Mouse (Mus musculus) erythroblast, embryonic 14.5 days (primary cell): Measurements from ENCODE around the gene Ipcef1. TPM values are rescaled to one million over a fixed set of nuclear protein-coding genes. Genes with fewer than 3 reads are reported as not detected.

Experiments
- H3K27me3 ChIP-seq: 2 replicates; pipeline ENCODE4 v1.6.1; 2012; ENCODE audit warnings: inconsistent platforms; ENCODE audit not compliant: control insufficient read depth
- H3K36me3 ChIP-seq: 2 replicates; pipeline ENCODE4 v1.6.1; 2012; ENCODE audit warnings: mild to moderate bottlenecking, inconsistent platforms; ENCODE audit not compliant: control insufficient read depth
- H3K4me1 ChIP-seq: 2 replicates; pipeline ENCODE4 v1.6.1; 2012; ENCODE audit warnings: inconsistent platforms; ENCODE audit not compliant: control insufficient read depth
- H3K4me3 ChIP-seq: replicated peaks from 2 replicates; pipeline ENCODE3; 2012; ENCODE audit warnings: moderate library complexity, mild to moderate bottlenecking, inconsistent platforms
- H3K9me3 ChIP-seq: 2 replicates; pipeline ENCODE4 v1.6.1; 2012; ENCODE audit warnings: low read length, inconsistent platforms, mixed read lengths; ENCODE audit not compliant: control insufficient read depth
- GATA1 ChIP-seq: IDR thresholded peaks from 2 replicates; pipeline ENCODE4 v1.6.1; 2012; ENCODE audit warnings: low read length, inconsistent platforms, mixed read lengths
- TAL1 ChIP-seq: IDR thresholded peaks from 3 replicates; pipeline ENCODE4 v1.6.1; 2012; ENCODE audit warnings: low read length, inconsistent platforms, mixed read lengths
- polyA plus RNA-seq: library from polyadenylated mRNA; stranded (reverse); fragments of >175 nt; gene quantifications from 2 replicates; pipeline ENCODE4 v1.2.3, GENCODE M21; 2012

Ipcef1 gene
- polyA plus RNA-seq, 1 experiment: 0.01 TPM

- Histone ChIP-seq H3K4me3 (no peak overlapping the region), H3K4me1 (no peaks in the 10 kb centered on the region), H3K27me3 (no peaks in the 10 kb centered on the region), H3K9me3 (0 out of 2 replicates have a peak, but pooled peaks cover 2% of the 10 kb centered on the region), H3K36me3 (no peaks in the 10 kb centered on the region)
- TF ChIP-seq TAL1 (no peak), GATA1 (no peak)
These were observed 66.0 kb downstream of the Ipcef1 start for GRCm38 (mm10) chr10:6986246-6986645.

- H3K4me1 ChIP-seq: no peaks in the 10 kb centered on the region
- H3K36me3 ChIP-seq: no peaks in the 10 kb centered on the region
- H3K4me3 ChIP-seq: no peak overlapping the region
- no peaks in the 10 kb centered on the region for H3K9me3 ChIP-seq
- no peaks in the 10 kb centered on the region for H3K27me3 ChIP-seq
- no peak for TF ChIP-seq TAL1
- no peak for TF ChIP-seq GATA1
These were observed 68.8 kb downstream of the Ipcef1 start for GRCm38 (mm10) chr10:6983431-6983830.

DNA sequence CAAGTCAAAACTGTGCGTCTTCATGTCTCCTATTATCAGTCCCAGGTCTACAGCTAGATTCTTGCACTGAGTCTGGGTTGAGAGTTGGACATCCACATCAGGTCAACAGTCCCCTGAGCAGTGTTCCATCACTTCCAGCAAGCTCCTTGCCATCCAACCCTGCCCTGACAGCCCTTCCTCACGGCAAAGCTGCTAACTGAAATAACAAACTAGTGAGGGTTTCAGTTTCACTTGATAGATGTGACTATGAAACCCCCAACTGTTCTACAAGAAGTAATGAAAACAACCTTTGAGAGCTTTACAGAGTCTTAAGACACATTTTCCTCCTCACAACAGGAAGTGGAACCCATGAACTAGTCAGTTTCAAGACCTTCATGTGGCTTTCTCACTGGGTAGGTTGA, 69.5 kb downstream of the Ipcef1 start:
- H3K27me3 ChIP-seq: no peaks in the 10 kb centered on the region
- no peaks in the 10 kb centered on the region for H3K9me3 ChIP-seq
- H3K4me3 ChIP-seq: no peak overlapping the region
- no peaks in the 10 kb centered on the region for H3K36me3 ChIP-seq
- no peaks in the 10 kb centered on the region for H3K4me1 ChIP-seq
- TF ChIP-seq GATA1 (no peak), TAL1 (no peak)

DNA sequence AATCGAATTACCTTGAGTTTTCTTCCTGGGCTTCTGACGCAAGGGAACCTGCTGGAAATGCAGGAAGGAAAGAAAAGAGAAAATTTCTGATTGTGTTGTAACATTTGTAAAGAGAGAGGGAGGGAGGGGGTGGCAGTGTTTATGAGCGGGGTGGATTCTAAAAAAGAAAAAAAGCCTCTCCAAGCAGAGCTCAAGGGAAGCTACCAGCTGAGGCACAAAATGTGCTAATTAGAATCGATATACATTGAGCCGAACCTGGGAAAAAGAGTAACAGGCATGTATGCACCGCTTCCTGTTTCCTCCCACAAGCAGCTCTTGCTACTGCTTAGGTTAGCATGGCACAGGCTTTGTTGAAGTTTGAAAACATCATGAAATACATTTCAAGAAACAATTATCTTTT, 72.0 kb downstream of the Ipcef1 start:
- Histone ChIP-seq H3K36me3 (no peaks in the 10 kb centered on the region), H3K27me3 (no peaks in the 10 kb centered on the region), H3K9me3 (no peaks in the 10 kb centered on the region), H3K4me1 (no peaks in the 10 kb centered on the region), H3K4me3 (no peak overlapping the region)
- TF ChIP-seq GATA1 (no peak), TAL1 (no peak)

DNA sequence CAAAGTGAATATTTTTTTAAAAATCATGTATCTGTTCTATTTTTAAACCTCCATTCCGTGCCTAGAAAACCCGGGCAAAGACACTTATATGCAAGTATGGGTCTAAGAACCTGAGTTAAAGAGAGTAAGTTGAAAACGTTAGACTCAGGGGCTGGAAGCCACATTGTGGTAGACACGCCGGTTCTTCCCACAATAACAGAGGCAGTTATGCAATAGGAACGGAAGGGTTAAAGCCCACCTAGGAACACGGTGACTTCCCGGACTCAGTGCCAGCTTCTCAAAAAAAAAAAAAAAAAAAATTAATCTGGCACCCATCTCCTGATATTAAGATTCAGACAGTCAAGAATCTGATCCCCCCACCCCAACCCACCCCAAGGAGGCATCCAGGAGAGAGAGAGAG, 72.5 kb downstream of the Ipcef1 start:
- TF ChIP-seq TAL1 (no peak), GATA1 (no peak)
- H3K36me3 ChIP-seq: no peaks in the 10 kb centered on the region
- no peaks in the 10 kb centered on the region for H3K4me1 ChIP-seq
- H3K27me3 ChIP-seq: no peaks in the 10 kb centered on the region
- H3K9me3 ChIP-seq: no peaks in the 10 kb centered on the region
- H3K4me3 ChIP-seq: no peak overlapping the region

DNA sequence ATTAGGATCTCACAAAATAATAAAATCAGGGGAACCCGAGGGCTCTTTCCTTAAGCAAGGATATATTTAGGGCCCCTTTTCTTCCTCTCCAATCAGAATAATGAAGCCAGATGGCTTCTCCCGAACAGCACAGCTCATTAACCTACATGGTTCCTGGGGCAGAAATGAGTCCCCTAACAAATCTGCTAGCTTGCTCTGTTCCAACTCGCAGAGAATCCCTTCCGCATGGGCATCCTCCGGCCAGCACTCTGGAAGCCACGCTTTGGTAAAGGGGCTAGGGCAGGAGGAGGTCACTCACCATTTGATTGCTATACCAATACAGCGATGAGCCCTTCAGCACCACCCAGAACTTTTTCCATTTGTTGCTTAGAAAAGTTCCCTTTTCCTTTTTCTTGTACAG, 73.1 kb downstream of the Ipcef1 start:
- no peaks in the 10 kb centered on the region for H3K27me3 ChIP-seq
- H3K9me3 ChIP-seq: no peaks in the 10 kb centered on the region
- no peaks in the 10 kb centered on the region for H3K4me1 ChIP-seq
- no peaks in the 10 kb centered on the region for H3K36me3 ChIP-seq
- H3K4me3 ChIP-seq: no peak overlapping the region
- TF ChIP-seq GATA1 (no peak), TAL1 (no peak)

DNA sequence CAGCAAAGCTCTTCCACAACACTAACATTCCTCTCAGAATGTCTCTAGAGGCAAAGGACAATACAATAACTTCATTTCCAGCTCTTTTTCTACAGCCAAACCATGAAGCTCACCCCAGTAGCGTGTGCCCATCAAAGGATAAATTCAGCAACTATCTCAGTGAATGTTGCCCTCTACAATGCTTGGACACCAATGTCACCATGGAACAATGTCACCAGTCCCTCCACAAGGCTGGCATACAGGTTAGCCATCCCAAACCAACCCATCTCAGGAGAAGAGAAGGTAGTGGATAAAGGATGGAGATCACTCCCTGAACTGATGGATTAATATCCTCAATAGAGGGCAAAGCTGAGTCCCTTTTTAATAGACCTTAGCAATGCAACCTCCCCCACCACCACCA, 73.5 kb downstream of the Ipcef1 start:
- H3K36me3 ChIP-seq: no peaks in the 10 kb centered on the region
- no peaks in the 10 kb centered on the region for H3K4me1 ChIP-seq
- no peaks in the 10 kb centered on the region for H3K9me3 ChIP-seq
- no peaks in the 10 kb centered on the region for H3K27me3 ChIP-seq
- no peak overlapping the region for H3K4me3 ChIP-seq
- TF ChIP-seq TAL1 (no peak), GATA1 (no peak)

GRCm38 (mm10) chr10:6977843-6978242, 74.4 kb downstream of the Ipcef1 start:
- Histone ChIP-seq H3K27me3 (no peaks in the 10 kb centered on the region), H3K36me3 (no peaks in the 10 kb centered on the region), H3K4me3 (no peak overlapping the region), H3K9me3 (no peaks in the 10 kb centered on the region), H3K4me1 (no peaks in the 10 kb centered on the region)
- TF ChIP-seq GATA1 (no peak), TAL1 (no peak)

DNA sequence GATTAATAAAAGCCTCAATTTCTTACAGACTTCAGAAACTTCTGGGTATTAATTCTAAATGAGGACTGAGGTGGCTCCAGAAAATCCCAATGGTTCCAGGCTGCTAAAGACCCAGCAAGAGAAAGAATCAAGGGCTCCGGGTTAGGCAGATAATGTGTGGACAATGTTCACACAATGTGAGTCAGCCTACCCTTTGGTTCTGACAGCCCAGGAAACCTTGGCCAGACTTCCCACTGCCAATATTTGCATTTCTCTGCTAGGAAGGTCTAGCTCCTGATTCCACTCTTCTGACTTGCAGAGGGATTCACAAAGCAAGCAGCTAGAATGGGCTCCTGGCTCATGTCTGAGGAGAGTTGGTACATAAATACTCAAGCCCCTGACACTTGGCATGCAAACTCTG, 83.9 kb downstream of the Ipcef1 start:
- H3K36me3 ChIP-seq: no peaks in the 10 kb centered on the region
- no peak overlapping the region for H3K4me3 ChIP-seq
- no peaks in the 10 kb centered on the region for H3K4me1 ChIP-seq
- H3K9me3 ChIP-seq: no peaks in the 10 kb centered on the region
- TF ChIP-seq GATA1: no peak
- TF ChIP-seq TAL1: no peak
- H3K27me3 ChIP-seq: no peaks in the 10 kb centered on the region

DNA sequence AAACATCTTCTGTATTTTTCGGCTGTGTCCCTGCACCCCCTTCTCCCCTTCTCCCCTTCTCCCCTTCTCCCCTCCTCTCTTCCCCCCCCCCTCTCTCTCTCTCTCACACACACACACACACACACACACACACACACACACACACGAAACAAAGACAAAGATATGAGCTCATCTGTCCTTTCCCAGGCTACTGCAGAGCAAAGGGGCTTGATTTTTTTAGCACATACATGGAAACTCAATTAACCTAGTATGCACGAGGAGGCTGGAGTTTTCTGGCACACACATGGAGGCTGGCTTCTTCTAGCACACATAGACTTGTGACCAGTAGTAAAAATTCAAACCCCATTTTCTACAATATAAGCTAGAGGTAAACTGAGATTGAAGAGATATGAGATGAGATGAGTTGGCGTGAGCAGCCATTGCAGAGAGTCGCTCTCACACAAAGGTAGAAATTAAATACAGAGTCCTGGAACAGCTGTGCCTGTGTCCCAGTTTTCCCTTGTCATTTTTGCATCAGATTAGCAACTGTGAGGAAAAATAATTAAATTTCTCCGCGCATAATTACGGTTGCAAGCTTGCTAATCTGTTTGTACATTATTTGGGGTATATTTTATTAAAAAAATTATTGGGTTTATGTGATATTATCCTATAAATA, 84.6 kb downstream of the Ipcef1 start:
- Histone ChIP-seq H3K27me3 (no peaks in the 10 kb centered on the region), H3K4me1 (no peaks in the 10 kb centered on the region), H3K4me3 (no peak overlapping the region), H3K36me3 (no peaks in the 10 kb centered on the region), H3K9me3 (no peaks in the 10 kb centered on the region)
- TF ChIP-seq TAL1 (no peak), GATA1 (no peak)
